Mouse (Mus musculus) small intestine, adult 2 months (tissue): ENCODE data around the gene Gins1.

Source experiments
- CTCF ChIP-seq: fragments of 200-500 bp; IDR thresholded peaks from 2 replicates; pipeline ENCODE4 v1.5.1; 2012; ENCODE audit warnings: low read depth, mild to moderate bottlenecking, control low read depth, inconsistent platforms, low read length, moderate library complexity, mixed read lengths; ENCODE audit not compliant: insufficient replicate concordance, insufficient read length; ENCODE audit errors: extremely low read depth
- POLR2A ChIP-seq: fragments of 200-500 bp; IDR thresholded peaks from 2 replicates; pipeline ENCODE4 v1.6.1; 2012; ENCODE audit warnings: low read depth, mild to moderate bottlenecking, control low read depth, inconsistent platforms, low read length, moderate library complexity

DNA sequence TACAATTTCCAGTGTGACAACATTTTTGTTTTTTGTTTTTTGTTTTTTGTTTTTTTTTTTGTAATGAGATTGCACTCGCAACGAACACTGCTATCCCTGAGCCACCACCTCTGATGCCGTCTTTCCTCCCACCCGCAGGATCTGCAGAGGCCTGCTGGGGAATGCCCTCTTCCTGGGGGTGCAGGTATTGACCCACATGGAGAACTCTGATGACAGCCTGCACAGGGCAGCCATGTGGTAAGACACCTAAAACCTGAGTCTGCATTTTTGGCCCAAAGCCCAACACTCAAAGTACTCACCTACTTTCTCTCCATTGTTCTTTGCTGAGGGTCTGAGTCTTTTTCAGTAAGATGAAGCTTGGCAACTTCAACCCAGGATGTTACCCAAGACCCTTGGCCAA lies 29.5 kb downstream of the Gins1 start:
- TF ChIP-seq CTCF (no peak), POLR2A (no peak)
